8 mouse cellular contexts compared by ENCODE assay signal in genomic region chr7:110123844-110124555, GRCm38 (mm10). TPM values are rescaled to one million over a fixed set of nuclear protein-coding genes. Genes with fewer than 3 reads are reported as not detected.
DNase-seq lines count a peak whose midpoint lies in the region; ATAC-seq lines count a peak whose summit lies in the region.

No protein-coding gene starts in this region.

- peak; percentile 93 for DNase-seq in heart, adult 11 months
- no peak for DNase-seq in heart, postnatal 25 days (ENCODE audit: low spot score)
- DNase-seq in embryonic facial prominence, embryonic 11.5 days (ENCODE audit: low spot score): peak; percentile 30
- no peak for DNase-seq in hindbrain, embryonic 10.5 days (ENCODE audit: low spot score)
- no peak for DNase-seq in cerebellum, postnatal 4 days (ENCODE audit: low spot score in 2 of 2)
- no peak for DNase-seq in right cerebral cortex, adult 2 months (ENCODE audit: low spot score in 2 of 2)

- no peaks in the 10 kb centered on the region for H3K4me1 ChIP-seq in embryonic facial prominence, embryonic 11.5 days (ENCODE audit: control insufficient read depth, insufficient read depth, low read length)
- peaks cover 30% of the 10 kb centered on the region for H3K4me1 ChIP-seq in hindbrain, embryonic 10.5 days (replicated peaks)
- H3K4me1 ChIP-seq in liver, embryonic 12.5 days: peaks cover 33% of the 10 kb centered on the region
- H3K4me1 ChIP-seq in neural tube, embryonic 12.5 days: peaks cover 5% of the 10 kb centered on the region; the same call in 1 of the 2 replicates

- no peak overlapping the region for H3K27ac ChIP-seq in embryonic facial prominence, embryonic 11.5 days (replicated peaks; ENCODE audit: low read depth, low read length)
- 0 out of 2 replicates have a peak overlapping the region, but pooled peaks have one; percentile 97 for H3K27ac ChIP-seq in hindbrain, embryonic 10.5 days
- peak overlapping the region; percentile 94 for H3K27ac ChIP-seq in liver, embryonic 12.5 days
- no peak overlapping the region for H3K27ac ChIP-seq in neural tube, embryonic 12.5 days

- WGBS in embryonic facial prominence, embryonic 11.5 days: 57% methylated on average over 12 of the region's 12 CpGs
- WGBS in hindbrain, embryonic 10.5 days: 59% methylated on average over 12 of the region's 12 CpGs
- 29% methylated on average over 12 of the region's 12 CpGs for WGBS in liver, embryonic 12.5 days (ENCODE audit: insufficient replicate concordance)
- 56% methylated on average over 12 of the region's 12 CpGs for WGBS in neural tube, embryonic 12.5 days

- H3K27me3 ChIP-seq in embryonic facial prominence, embryonic 11.5 days (ENCODE audit: control insufficient read depth, insufficient read depth, low read length): no peaks in the 10 kb centered on the region
- H3K27me3 ChIP-seq in hindbrain, embryonic 10.5 days (ENCODE audit: insufficient read depth, poor library complexity, severe bottlenecking): no peaks in the 10 kb centered on the region
- no peaks in the 10 kb centered on the region for H3K27me3 ChIP-seq in liver, embryonic 12.5 days (replicated peaks)
- no peaks in the 10 kb centered on the region for H3K27me3 ChIP-seq in neural tube, embryonic 12.5 days (replicated peaks)

- peak overlapping the region; percentile 97 for H3K4me3 ChIP-seq in embryonic facial prominence, embryonic 11.5 days (ENCODE audit: low read depth, low read length)
- H3K4me3 ChIP-seq in hindbrain, embryonic 10.5 days: peak overlapping the region; percentile 99
- H3K4me3 ChIP-seq in liver, embryonic 12.5 days: peak overlapping the region; percentile 96
- peak overlapping the region; percentile 96 for H3K4me3 ChIP-seq in neural tube, embryonic 12.5 days

- H3K9ac ChIP-seq in embryonic facial prominence, embryonic 11.5 days (replicated peaks; ENCODE audit: low read length): peak overlapping the region; percentile 95; the same call in 1 of the 2 replicates
- peak overlapping the region; percentile 94 for H3K9ac ChIP-seq in liver, embryonic 12.5 days
- H3K9ac ChIP-seq in neural tube, embryonic 12.5 days: 0 out of 2 replicates have a peak overlapping the region, but pooled peaks have one; percentile 87

- intact Hi-C loops in heart, postnatal 25 days (cut with DNase I): loop anchor here (2.0 to 5.0 kb wide), 2 partner anchors 41 to 62 kb away; partner anchors contain the start of gene Zfp143

- ATAC-seq in embryonic facial prominence, embryonic 11.5 days (replicated peaks; ENCODE audit: insufficient number of reproducible peaks, low FRiP score, low TSS enrichment, low read depth): no peak
- ATAC-seq in liver, embryonic 12.5 days: no peak
- ATAC-seq in neural tube, embryonic 12.5 days (ENCODE audit: low FRiP score, low read depth): no peak

- H3K4me2 ChIP-seq in embryonic facial prominence, embryonic 11.5 days (ENCODE audit: low read depth, low read length): peak overlapping the region; percentile 57
- peak overlapping the region; percentile 83 for H3K4me2 ChIP-seq in liver, embryonic 12.5 days
- peak overlapping the region; percentile 65 for H3K4me2 ChIP-seq in neural tube, embryonic 12.5 days (replicated peaks)

- no peaks in the 10 kb centered on the region for H3K9me3 ChIP-seq in embryonic facial prominence, embryonic 11.5 days (replicated peaks; ENCODE audit: control insufficient read depth, low read length)
- H3K9me3 ChIP-seq in hindbrain, embryonic 10.5 days: no peaks in the 10 kb centered on the region
- H3K9me3 ChIP-seq in liver, embryonic 12.5 days (replicated peaks): no peaks in the 10 kb centered on the region
- H3K9me3 ChIP-seq in neural tube, embryonic 12.5 days: no peaks in the 10 kb centered on the region

- H3K36me3 ChIP-seq in embryonic facial prominence, embryonic 11.5 days (replicated peaks; ENCODE audit: control insufficient read depth, insufficient read depth, low read depth, low read length): peaks cover 2% of the 10 kb centered on the region; the same call in 1 of the 2 replicates
- H3K36me3 ChIP-seq in hindbrain, embryonic 10.5 days: peaks cover 34% of the 10 kb centered on the region
- peaks cover 35% of the 10 kb centered on the region for H3K36me3 ChIP-seq in liver, embryonic 12.5 days
- H3K36me3 ChIP-seq in neural tube, embryonic 12.5 days: peaks cover 6% of the 10 kb centered on the region; the same call in 1 of the 2 replicates

RNA-seq across cellular contexts. Expression of gene Wee1, which starts 2.2 kb away (rescaled TPM):
- total RNA-seq in heart, postnatal 25 days (2021): 10 to 100 TPM in 1 of 2 experiments, 1 to 10 TPM in 1; 6.4 to 11.0 TPM
- 37.7 and 42.7 TPM in 2 replicates for polyA plus RNA-seq in embryonic facial prominence, embryonic 11.5 days (2014; fragmentation: Nextera tagmentation; extraction: Ambion mirVana)
- 24.0 and 28.2 TPM in 2 replicates for polyA plus RNA-seq in hindbrain, embryonic 10.5 days (2016; fragmentation: Nextera tagmentation; extraction: Ambion mirVana)
- polyA plus RNA-seq in liver, embryonic 12.5 days (2016; fragmentation: Nextera tagmentation; extraction: Ambion mirVana): 23.6 and 24.9 TPM in 2 replicates
- polyA plus RNA-seq in neural tube, embryonic 12.5 days (2016; fragmentation: Nextera tagmentation; extraction: Ambion mirVana): 23.2 and 24.1 TPM in 2 replicates

Comparison
In these comparisons a context has a peak if more than half of its experiments do, and no peak if none do; other contexts are left out.
1. DNase-seq: peak in heart, adult 11 months (single experiment) and embryonic facial prominence, embryonic 11.5 days (single experiment); none in heart, postnatal 25 days (single experiment), hindbrain, embryonic 10.5 days (single experiment), cerebellum, postnatal 4 days (0 of 2) and right cerebral cortex, adult 2 months (0 of 2).
2. H3K27ac ChIP-seq: peak in hindbrain, embryonic 10.5 days (single experiment) and liver, embryonic 12.5 days (single experiment); none in embryonic facial prominence, embryonic 11.5 days (single experiment) and neural tube, embryonic 12.5 days (single experiment).
3. Peak in every context shown above with its lines, with median percentiles within 50 percentile points of each other: H3K4me2 ChIP-seq, H3K4me3 ChIP-seq and H3K9ac ChIP-seq.